Mouse (Mus musculus) ES-Bruce4 (cell line): ENCODE measurements around the gene Olfr935. TPM values are rescaled to one million over a fixed set of nuclear protein-coding genes. Genes with fewer than 3 reads are reported as not detected.

Source experiments
- H3K27ac ChIP-seq: 2 replicates; pipeline ENCODE4 v1.5.1; 2012; ENCODE audit warnings: low read length, inconsistent platforms; ENCODE audit not compliant: insufficient read depth
- H3K27me3 ChIP-seq: 2 replicates; pipeline ENCODE4 v1.6.1; 2012; ENCODE audit warnings: mild to moderate bottlenecking, low read length, inconsistent platforms; ENCODE audit not compliant: control insufficient read depth, poor library complexity, insufficient read depth, severe bottlenecking
- H3K36me3 ChIP-seq: 2 replicates; pipeline ENCODE4 v1.6.1; 2012; ENCODE audit warnings: inconsistent platforms, mild to moderate bottlenecking, low read length, moderate library complexity; ENCODE audit not compliant: control insufficient read depth, poor library complexity, insufficient read depth, severe bottlenecking
- H3K4me1 ChIP-seq: one replicate; pipeline ENCODE4 v1.8.1; 2011; ENCODE audit warnings: low read length; ENCODE audit not compliant: control insufficient read depth, insufficient read depth
- H3K4me3 ChIP-seq: 2 replicates; pipeline ENCODE4 v1.5.1; 2011; ENCODE audit warnings: low read depth, mild to moderate bottlenecking, low read length
- H3K9ac ChIP-seq: 2 replicates; pipeline ENCODE4 v1.6.1; 2012; ENCODE audit warnings: low read depth, mild to moderate bottlenecking, inconsistent platforms; ENCODE audit not compliant: poor library complexity, severe bottlenecking
- H3K9me3 ChIP-seq: replicated peaks from 2 replicates; pipeline ENCODE4 v1.6.1; 2012; ENCODE audit warnings: mild to moderate bottlenecking, low read length, inconsistent platforms; ENCODE audit not compliant: control insufficient read depth, poor library complexity, insufficient read depth, severe bottlenecking
- CTCF ChIP-seq: IDR thresholded peaks from one replicate; pipeline ENCODE4 v1.8.1; 2011; ENCODE audit warnings: low read depth, low read length
- EP300 ChIP-seq: IDR thresholded peaks from 2 replicates; pipeline ENCODE4 v1.6.1; 2011; ENCODE audit warnings: low read depth, low read length; ENCODE audit not compliant: insufficient read depth
- POLR2A ChIP-seq: IDR thresholded peaks from one replicate; pipeline ENCODE4 v1.8.1; 2011; ENCODE audit warnings: low read length; ENCODE audit not compliant: insufficient read depth
- polyA plus RNA-seq: library from polyadenylated mRNA; stranded (reverse); fragments of >200 nt; gene quantifications from 2 replicates; pipeline ENCODE4 v1.2.4, GENCODE M21; 2011; ENCODE audit warnings: low read depth; ENCODE audit not compliant: missing spikeins, insufficient read depth, insufficient read length

Olfr935 gene
- not detected in 2 replicates for polyA plus RNA-seq

DNA sequence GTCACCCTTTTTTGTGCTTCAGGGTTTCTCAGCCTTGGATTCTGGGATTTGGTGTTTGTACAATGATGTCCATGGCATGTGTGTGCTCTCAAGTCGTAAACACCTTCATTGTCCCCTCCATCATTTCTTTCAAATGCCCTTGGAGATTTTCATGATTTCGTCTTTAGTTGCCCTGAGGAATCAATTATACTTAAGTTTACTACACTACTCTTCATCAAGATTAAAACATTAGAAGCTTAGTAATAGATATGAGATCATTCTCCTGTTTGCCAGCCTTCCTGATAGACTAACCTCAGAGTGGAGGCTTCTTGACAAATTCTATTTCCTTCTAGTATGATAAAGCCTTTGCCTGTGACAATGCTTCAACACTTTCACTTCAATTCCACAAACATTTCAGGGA, at the start of gene Olfr935:
Olfr935 (minus strand) TSS at position 101 of the 400 bp plus-strand sequence.
- Histone ChIP-seq H3K36me3 (no peaks in the 10 kb centered on the region), H3K27me3 (no peaks in the 10 kb centered on the region), H3K9ac (no peak within 1 kb of the TSS), H3K27ac (no peak within 1 kb of the TSS), H3K4me3 (no peak within 1 kb of the TSS), H3K9me3 (no peaks in the 10 kb centered on the region), H3K4me1 (no peaks in the 10 kb centered on the region)
- no peak for TF ChIP-seq CTCF
- no peak for TF ChIP-seq EP300
- TF ChIP-seq POLR2A = no peak

DNA sequence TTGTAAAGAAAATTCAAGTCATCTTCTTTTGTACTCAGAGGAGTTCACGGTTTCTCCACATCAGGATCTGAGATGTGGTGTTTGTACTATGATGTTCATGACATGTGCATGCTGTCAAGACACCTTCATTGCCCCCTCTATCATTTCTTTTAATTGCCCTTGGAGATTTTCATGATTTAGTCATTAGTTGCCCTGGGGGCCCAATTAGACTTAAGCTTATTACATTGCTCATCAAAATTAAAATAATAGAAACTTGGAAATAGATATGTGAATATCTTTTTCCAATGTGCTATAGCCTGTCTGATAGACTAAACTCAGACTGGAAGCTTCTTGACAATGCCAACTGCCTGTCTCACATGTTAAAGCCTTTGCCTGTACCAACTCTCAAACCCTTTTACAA, 23.8 kb upstream of the Olfr935 start, which contains the start of gene Olfr146:
Olfr146 (minus strand) TSS at position 101 of the 400 bp plus-strand sequence.
- no peaks in the 10 kb centered on the region for H3K9me3 ChIP-seq
- H3K27ac ChIP-seq = no peak within 1 kb of the TSS
- no peak within 1 kb of the TSS for H3K4me3 ChIP-seq
- H3K9ac ChIP-seq = no peak within 1 kb of the TSS
- H3K4me1 ChIP-seq = no peaks in the 10 kb centered on the region
- no peaks in the 10 kb centered on the region for H3K36me3 ChIP-seq
- no peaks in the 10 kb centered on the region for H3K27me3 ChIP-seq
- TF ChIP-seq POLR2A (no peak), EP300 (no peak), CTCF (no peak)

DNA sequence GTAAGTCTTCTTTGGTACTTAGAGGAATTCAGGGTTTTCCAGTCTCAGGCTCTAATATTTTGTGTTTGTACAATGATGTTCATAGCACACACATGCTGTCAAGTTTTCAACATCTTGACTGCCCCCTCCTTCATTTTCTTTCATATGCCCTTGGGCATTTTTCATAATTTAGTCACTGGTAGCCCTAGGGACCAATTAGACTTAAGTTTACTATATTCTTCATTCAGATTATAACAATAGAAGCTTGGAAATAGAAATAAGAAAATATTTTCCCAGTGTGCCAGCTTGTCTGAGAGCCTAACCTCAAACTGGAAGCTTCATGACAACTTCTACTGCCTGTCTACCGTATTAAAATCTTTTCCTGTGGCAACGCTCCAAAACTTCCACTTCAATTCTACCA, 11.3 kb downstream of the Olfr935 start, which contains the start of gene Olfr934:
Olfr934 (minus strand) TSS at position 101 of the 400 bp plus-strand sequence.
- H3K27ac ChIP-seq = no peak within 1 kb of the TSS
- no peaks in the 10 kb centered on the region for H3K27me3 ChIP-seq
- no peaks in the 10 kb centered on the region for H3K36me3 ChIP-seq
- H3K4me3 ChIP-seq = no peak within 1 kb of the TSS
- H3K9ac ChIP-seq = no peak within 1 kb of the TSS
- H3K9me3 ChIP-seq = no peaks in the 10 kb centered on the region
- no peak for TF ChIP-seq EP300
- TF ChIP-seq CTCF = no peak
- no peak for TF ChIP-seq POLR2A
- H3K4me1 ChIP-seq = no peaks in the 10 kb centered on the region

DNA sequence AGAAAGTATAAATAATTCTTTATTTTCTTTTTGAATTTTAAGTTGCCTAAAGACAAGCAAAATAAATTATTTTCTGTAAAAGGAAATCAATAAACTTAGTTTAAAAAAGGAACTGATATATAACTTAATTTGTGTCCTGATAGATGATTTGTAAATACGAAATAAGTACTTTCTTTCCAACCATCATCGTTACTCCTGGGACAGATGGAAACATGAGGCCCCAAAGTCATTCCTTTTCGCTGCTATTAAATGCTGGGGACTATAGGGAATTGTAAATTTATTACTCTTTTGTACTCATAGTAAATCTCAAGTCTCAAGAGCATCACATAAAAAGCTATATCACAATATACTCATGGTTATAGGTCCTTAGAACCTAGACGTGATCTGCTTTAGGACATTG, 27.5 kb downstream of the Olfr935 start, which contains the start of gene Olfr933:
Olfr933 (plus strand) TSS at position 301 of the 400 bp plus-strand sequence.
- Histone ChIP-seq H3K36me3 (no peaks in the 10 kb centered on the region), H3K9ac (no peak within 1 kb of the TSS), H3K4me1 (no peaks in the 10 kb centered on the region), H3K9me3 (no peaks in the 10 kb centered on the region), H3K27me3 (no peaks in the 10 kb centered on the region), H3K27ac (no peak within 1 kb of the TSS), H3K4me3 (no peak within 1 kb of the TSS)
- TF ChIP-seq POLR2A (no peak), EP300 (no peak), CTCF (no peak)

GRCm38 (mm10) chr9:38954124-38954416, 45.4 kb downstream of the Olfr935 start:
- Histone ChIP-seq H3K27ac (no peak overlapping the region), H3K4me3 (no peak overlapping the region), H3K4me1 (peaks cover 2% of the 10 kb centered on the region), H3K9me3 (no peaks in the 10 kb centered on the region; the same call in 1 of the 2 replicates), H3K36me3 (no peaks in the 10 kb centered on the region), H3K27me3 (no peaks in the 10 kb centered on the region), H3K9ac (no peak overlapping the region)
- no peak for TF ChIP-seq EP300
- no peak for TF ChIP-seq CTCF
- no peak for TF ChIP-seq POLR2A

DNA sequence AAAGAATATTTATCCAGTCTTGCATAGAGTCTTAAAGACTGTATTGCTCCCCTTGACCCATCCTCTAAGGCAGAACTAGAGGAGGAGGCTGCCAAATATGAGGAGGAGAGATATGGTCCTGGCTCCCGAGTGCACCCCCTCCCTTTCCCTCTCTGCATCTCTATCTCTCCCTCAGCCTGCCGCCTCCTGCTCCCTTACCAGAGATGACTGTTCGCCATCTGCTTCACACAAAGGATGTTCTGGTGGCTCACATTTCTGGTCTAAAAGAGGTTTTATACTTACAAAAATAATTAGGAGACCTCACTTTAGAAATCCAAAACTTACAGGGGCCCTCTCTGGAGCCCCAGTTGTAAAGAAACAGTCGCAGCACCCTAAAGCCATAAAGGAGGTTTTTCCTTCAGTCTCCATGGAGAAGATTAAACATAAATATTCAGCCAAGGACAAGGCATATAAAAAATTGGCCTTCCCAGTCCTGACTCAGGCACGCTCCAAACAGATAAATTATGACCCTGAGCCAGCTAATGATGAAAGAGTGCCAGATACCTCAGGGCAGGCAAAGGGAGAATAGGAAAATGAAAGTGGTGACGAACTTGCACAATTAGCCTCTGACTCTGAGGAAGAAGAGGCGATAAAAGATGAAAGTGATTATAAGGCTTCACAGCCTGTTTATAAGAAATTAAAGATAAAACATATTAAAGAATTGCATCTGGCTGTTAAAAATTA, 45.9 kb downstream of the Olfr935 start:
- Histone ChIP-seq H3K4me1 (peaks cover 2% of the 10 kb centered on the region), H3K9me3 (no peaks in the 10 kb centered on the region; the same call in 1 of the 2 replicates), H3K27me3 (no peaks in the 10 kb centered on the region), H3K9ac (no peak overlapping the region), H3K36me3 (no peaks in the 10 kb centered on the region), H3K4me3 (no peak overlapping the region), H3K27ac (no peak overlapping the region)
- no peak for TF ChIP-seq EP300
- no peak for TF ChIP-seq CTCF
- TF ChIP-seq POLR2A = no peak

Other genes with a start within 250 kb of the Olfr935 start
- gene Olfr920, start 247.4 kb downstream of the Olfr935 start, polyA plus RNA-seq = 0.37 and 0.43 TPM in 2 replicates
- gene Olfr921, start 226.6 kb downstream of the Olfr935 start, polyA plus RNA-seq = not detected in 2 replicates
- not detected in 2 replicates for gene Olfr922, start 185.1 kb downstream of the Olfr935 start, polyA plus RNA-seq
- not detected in 2 replicates for gene Olfr923, start 173.1 kb downstream of the Olfr935 start, polyA plus RNA-seq
- gene Olfr924, start 155.2 kb downstream of the Olfr935 start, polyA plus RNA-seq = not detected in 2 replicates
- gene Olfr26, start 144.6 kb downstream of the Olfr935 start, polyA plus RNA-seq = not detected in 2 replicates
- gene Olfr926, start 122.6 kb downstream of the Olfr935 start, polyA plus RNA-seq = not detected in 2 replicates
- not detected in 2 replicates for gene Olfr930, start 69.9 kb downstream of the Olfr935 start, polyA plus RNA-seq
- not detected in 2 replicates for gene Olfr933, start 27.4 kb downstream of the Olfr935 start, polyA plus RNA-seq
- gene Olfr934, start 11.4 kb downstream of the Olfr935 start, polyA plus RNA-seq = not detected in 2 replicates
- not detected in 2 replicates for gene Olfr146, start 23.7 kb upstream of the Olfr935 start, polyA plus RNA-seq
- not detected in 2 replicates for gene Olfr937, start 65.3 kb upstream of the Olfr935 start, polyA plus RNA-seq
- gene Olfr938, start 79.2 kb upstream of the Olfr935 start, polyA plus RNA-seq = not detected in 2 replicates
- not detected in 2 replicates for gene Olfr27, start 128.4 kb upstream of the Olfr935 start, polyA plus RNA-seq
- 0.31 and 0.35 TPM in 2 replicates for gene Olfr943, start 166.6 kb upstream of the Olfr935 start, polyA plus RNA-seq
- not detected in 2 replicates for gene Olfr944, start 202.2 kb upstream of the Olfr935 start, polyA plus RNA-seq